Mouse (Mus musculus): ENCODE results near the gene Arid3b. TPM values are rescaled to one million over a fixed set of nuclear protein-coding genes. Genes with fewer than 3 reads are reported as not detected.

Arid3b gene
- total and polyA plus RNA-seq, 3 experiments, result 16.7 to 105 (median 33.4) TPM

GRCm38 (mm10) chr9:57748137-57748536, 88.5 kb downstream of the Arid3b start:
- in situ Hi-C loops (cut with MboI; ENCODE audit: low pct_ligation_motif_present, low pct_unique_long_range_greater_than_20kb, low sequenced_read_pairs), result no loop called here
- H3K4me1 ChIP-seq (ENCODE audit: control insufficient read depth in 1 of 2, insufficient read depth in 2 of 2), result peaks cover 2 to 8% of the 10 kb centered on the region in 2 experiments; a peak in 3 of 4 replicates

GRCm38 (mm10) chr9:57747067-57747466, 89.5 kb downstream of the Arid3b start:
- H3K4me2 ChIP-seq (ENCODE audit: insufficient read depth, low read depth, poor library complexity, severe bottlenecking), result no peak overlapping the region
- dilution Hi-C loops (cut with MboI; ENCODE audit: extremely low pct_ligation_motif_present, extremely low pct_unique_long_range_greater_than_20kb, low sequenced_read_pairs), result no loop called here
- peaks cover 85 to 97% of the 10 kb centered on the region in 2 experiments for H3K36me3 ChIP-seq (replicated peaks in 1 of 2; ENCODE audit: control insufficient read depth in 1 of 2, insufficient read depth in 1 of 2, low read length in 1 of 2)
- H3K4me1 ChIP-seq (ENCODE audit: control insufficient read depth in 1 of 2, insufficient read depth in 2 of 2), result peaks cover 2 to 8% of the 10 kb centered on the region in 2 experiments; a peak in 3 of 4 replicates
- TF ChIP-seq JUND (conservative IDR thresholded peaks at IDR 0.05; ENCODE audit: low read depth, low read length) (no peak), HCFC1 (IDR thresholded peaks at IDR 0.05; ENCODE audit: low read depth, low read length) (no peak), NELFE (IDR thresholded peaks at IDR 0.05; ENCODE audit: low read depth, low read length) (no peak)
- peaks cover 4% of the 10 kb centered on the region for H3K9me3 ChIP-seq (replicated peaks; ENCODE audit: low read length)
- H3K4me3 ChIP-seq (replicated peaks in 1 of 3; ENCODE audit: low read depth in 2 of 3, low read length in 2 of 3, poor library complexity in 1 of 3), result no peak overlapping the region
- no peaks in the 10 kb centered on the region for H3K79me2 ChIP-seq (replicated peaks; ENCODE audit: control insufficient read depth, extremely low read depth, insufficient read depth, poor library complexity, severe bottlenecking)
- no peak for DNase-seq (ENCODE audit: extremely low read depth)
- H3K27ac ChIP-seq (ENCODE audit: insufficient read depth, low read depth), result no peak overlapping the region
- H3K9ac ChIP-seq (ENCODE audit: insufficient read depth, low read depth), result no peak overlapping the region
- in situ Hi-C loops (cut with MboI; ENCODE audit: low pct_ligation_motif_present, low pct_unique_long_range_greater_than_20kb, low sequenced_read_pairs), result no loop called here
- H3K27me3 ChIP-seq (replicated peaks), result no peaks in the 10 kb centered on the region

More at GRCm38 (mm10) chr9:57748137-57748536, 88.5 kb downstream of the Arid3b start:
- Histone ChIP-seq H3K79me2 (replicated peaks; ENCODE audit: control insufficient read depth, extremely low read depth, insufficient read depth, poor library complexity, severe bottlenecking) (no peaks in the 10 kb centered on the region), H3K9ac (ENCODE audit: insufficient read depth, low read depth) (no peak overlapping the region), H3K4me3 (replicated peaks in 1 of 3; ENCODE audit: low read depth in 2 of 3, low read length in 2 of 3, poor library complexity in 1 of 3) (no peak overlapping the region), H3K36me3 (replicated peaks in 1 of 2; ENCODE audit: control insufficient read depth in 1 of 2, insufficient read depth in 1 of 2, low read length in 1 of 2) (peaks cover 87 to 97% of the 10 kb centered on the region in 2 experiments), H3K9me3 (replicated peaks; ENCODE audit: low read length) (peaks cover 4% of the 10 kb centered on the region), H3K27me3 (replicated peaks) (no peaks in the 10 kb centered on the region), H3K27ac (ENCODE audit: insufficient read depth, low read depth) (no peak overlapping the region), H3K4me2 (ENCODE audit: insufficient read depth, low read depth, poor library complexity, severe bottlenecking) (no peak overlapping the region)
- no peak for TF ChIP-seq IRF4 (IDR thresholded peaks at IDR 0.05; ENCODE audit: low read depth, low read length)
- 0 out of 2 replicates have a peak, but pooled peaks have one; percentile 3 for TF ChIP-seq POLR2AphosphoS2 (IDR thresholded peaks at IDR 0.05; ENCODE audit: low read depth, low read length)
- no peak for TF ChIP-seq ZC3H11A (IDR thresholded peaks at IDR 0.05; ENCODE audit: low read depth, low read length)
- dilution Hi-C loops (cut with MboI; ENCODE audit: extremely low pct_ligation_motif_present, extremely low pct_unique_long_range_greater_than_20kb, low sequenced_read_pairs), result no loop called here
- no peak for DNase-seq (ENCODE audit: extremely low read depth)

- dilution Hi-C loops (cut with MboI; ENCODE audit: extremely low pct_ligation_motif_present, extremely low pct_unique_long_range_greater_than_20kb, low sequenced_read_pairs) (no loop called here), in situ Hi-C loops (cut with MboI; ENCODE audit: low pct_ligation_motif_present, low pct_unique_long_range_greater_than_20kb, low sequenced_read_pairs) (no loop called here)
- Histone ChIP-seq H3K4me1 (ENCODE audit: control insufficient read depth in 1 of 2, insufficient read depth in 2 of 2) (peaks cover 0 to 16% of the 10 kb centered on the region in 2 experiments; a peak in 2 of 4 replicates), H3K4me3 (replicated peaks in 1 of 3; ENCODE audit: low read depth in 2 of 3, low read length in 2 of 3, poor library complexity in 1 of 3) (no peak overlapping the region), H3K9ac (ENCODE audit: insufficient read depth, low read depth) (no peak overlapping the region), H3K79me2 (replicated peaks; ENCODE audit: control insufficient read depth, extremely low read depth, insufficient read depth, poor library complexity, severe bottlenecking) (no peaks in the 10 kb centered on the region), H3K27me3 (replicated peaks) (no peaks in the 10 kb centered on the region), H3K4me2 (ENCODE audit: insufficient read depth, low read depth, poor library complexity, severe bottlenecking) (no peak overlapping the region), H3K27ac (ENCODE audit: insufficient read depth, low read depth) (no peak overlapping the region), H3K36me3 (replicated peaks in 1 of 2; ENCODE audit: control insufficient read depth in 1 of 2, insufficient read depth in 1 of 2, low read length in 1 of 2) (peaks cover 78 to 97% of the 10 kb centered on the region in 2 experiments), H3K9me3 (replicated peaks; ENCODE audit: low read length) (peaks cover 4% of the 10 kb centered on the region)
- TF ChIP-seq TBP (conservative IDR thresholded peaks at IDR 0.05; ENCODE audit: low read depth, low read length) (no peak), ZC3H11A (IDR thresholded peaks at IDR 0.05; ENCODE audit: low read depth, low read length) (peak; percentile 29; the same call in 1 of the 2 replicates), SMC3 (IDR thresholded peaks at IDR 0.05; ENCODE audit: low read depth, low read length) (peak; percentile 90), MXI1 (IDR thresholded peaks at IDR 0.05; ENCODE audit: low read depth, low read length) (0 out of 2 replicates have a peak, but pooled peaks have one; percentile 15), MEF2A (IDR thresholded peaks at IDR 0.05; ENCODE audit: borderline replicate concordance, low read depth, low read length) (no peak), ELF1 (IDR thresholded peaks at IDR 0.05; ENCODE audit: low read depth, low read length) (peak; percentile 59), CHD1 (IDR thresholded peaks at IDR 0.05; ENCODE audit: low read depth, low read length) (no peak), POLR2AphosphoS2 (IDR thresholded peaks at IDR 0.05; ENCODE audit: low read depth, low read length) (no peak), IRF4 (IDR thresholded peaks at IDR 0.05; ENCODE audit: low read depth, low read length) (no peak), RAD21 (IDR thresholded peaks at IDR 0.05; ENCODE audit: low read depth, low read length) (peak; percentile 84), SIN3A (IDR thresholded peaks at IDR 0.05; ENCODE audit: low read length) (0 out of 2 replicates have a peak, but pooled peaks have one; percentile 29), GABPA (IDR thresholded peaks at IDR 0.05; ENCODE audit: insufficient replicate concordance, low read depth, low read length) (no peak), USF2 (conservative IDR thresholded peaks at IDR 0.05; ENCODE audit: low read depth, low read length) (no peak), CTCF (conservative IDR thresholded peaks at IDR 0.05 in 1 of 2, IDR thresholded peaks at IDR 0.05 in 1 of 2; ENCODE audit: low read depth in 2 of 2, low read length in 2 of 2) (peak; percentile 74 to 90; a peak in 3 of 4 replicates), BHLHE40 (IDR thresholded peaks at IDR 0.05; ENCODE audit: low read depth, low read length) (no peak), TCF12 (IDR thresholded peaks at IDR 0.05; ENCODE audit: low read depth, low read length) (no peak)
- DNase-seq (ENCODE audit: extremely low read depth), result peak; percentile 69
These were observed 92.0 kb downstream of the Arid3b start for GRCm38 (mm10) chr9:57744462-57745091.
